Mouse (Mus musculus) frontal cortex, postnatal 10 days (tissue): Measurements from ENCODE around the gene Wdr46.

Experiments
- DNase-seq, 2 experiments: peaks; one replicate each; pipeline ENCODE4 v3.0.0; 2022; ENCODE audit warnings: low spot score in 2 of 2, mixed read lengths in 1 of 2

The Wdr46 gene

DNA sequence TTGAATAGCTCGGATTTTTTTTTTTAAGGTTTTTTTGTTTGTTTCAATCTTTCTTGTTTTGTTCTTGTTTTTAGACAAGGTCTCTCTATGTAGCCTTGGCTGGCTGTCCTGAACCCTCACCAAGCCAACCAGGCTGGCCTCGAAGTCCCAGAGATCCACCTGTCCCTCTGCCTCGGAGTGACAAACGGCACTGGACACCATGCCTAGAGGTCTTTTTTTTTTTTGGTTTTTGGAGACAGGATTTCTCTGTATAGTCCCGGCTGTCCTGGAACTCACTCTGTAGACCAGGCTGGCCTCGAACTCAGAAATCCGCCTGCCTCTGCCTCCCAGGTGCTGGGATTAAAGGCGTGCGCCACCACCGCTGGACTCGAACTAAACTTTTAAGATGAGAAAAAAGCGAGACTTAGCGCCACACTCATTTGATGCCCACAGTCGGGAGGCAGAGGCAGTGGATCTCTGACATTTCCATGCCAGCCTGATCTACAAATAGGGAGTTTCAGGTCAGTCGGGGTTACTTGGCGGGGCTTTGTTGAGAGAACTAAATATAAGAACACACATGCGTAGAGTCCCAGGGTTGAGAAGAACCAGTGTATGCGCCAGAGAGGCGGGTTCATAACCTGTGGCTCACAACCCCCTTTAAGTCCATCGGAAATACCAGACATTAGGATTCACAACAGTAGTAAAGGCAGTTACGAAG is 12.1 kb upstream of the Wdr46 start:
- no peak for DNase-seq

DNA sequence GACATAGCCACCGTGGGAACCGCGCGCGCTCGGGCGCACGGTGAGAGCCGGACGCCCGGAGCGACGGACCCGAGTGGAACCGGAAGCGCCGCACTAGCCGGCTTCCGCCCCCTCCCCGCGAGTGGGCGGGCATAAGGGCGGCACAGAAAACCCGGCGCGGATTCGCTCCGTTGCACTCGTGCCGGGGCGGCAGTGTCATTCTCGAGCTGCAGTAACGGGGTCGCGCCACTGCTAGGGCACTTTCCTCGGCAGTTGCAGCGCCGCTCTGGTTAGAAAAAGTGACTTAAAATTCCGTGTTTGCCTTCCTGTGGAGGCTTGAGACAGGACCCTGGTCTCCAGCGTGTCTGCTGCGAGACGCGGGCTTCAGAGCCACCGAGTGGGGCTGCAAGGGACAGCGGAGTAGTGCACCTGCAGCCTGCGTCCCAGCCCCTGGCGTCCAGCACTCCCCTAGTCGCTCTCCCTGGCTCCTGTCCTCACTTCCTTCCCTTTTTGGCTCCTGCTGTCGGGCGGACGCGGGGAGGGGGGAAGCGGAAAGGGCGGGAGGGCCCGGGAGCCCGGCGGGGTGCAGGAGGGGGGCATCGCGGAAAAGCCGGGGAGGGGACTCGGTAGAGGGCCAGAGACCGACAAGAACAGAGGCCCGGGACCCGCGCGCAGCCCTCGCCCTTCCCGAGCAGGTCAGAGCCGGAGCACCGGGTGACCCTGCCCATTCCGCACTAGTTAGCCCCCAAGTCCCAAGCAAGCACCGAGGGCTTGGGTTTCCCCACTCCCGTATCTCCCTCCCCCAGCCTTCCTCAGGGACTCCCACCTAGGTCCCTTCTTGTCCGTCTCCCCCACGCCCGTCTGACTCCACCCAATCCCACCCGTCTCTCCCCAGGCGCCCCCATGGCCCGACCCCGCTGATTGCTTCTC is 10.8 kb upstream of the Wdr46 start, which contains the start of gene Rgl2:
Gene Rgl2 (plus strand): TSS at position 173 of the 909 bp plus-strand sequence.
- peak; percentile 90 to 94 for DNase-seq

- DNase-seq = peak in 1 of 2 experiments; percentile 62
Measured at GRCm38 (mm10) chr17:33930280-33931158, 9.9 kb upstream of the Wdr46 start.

DNA sequence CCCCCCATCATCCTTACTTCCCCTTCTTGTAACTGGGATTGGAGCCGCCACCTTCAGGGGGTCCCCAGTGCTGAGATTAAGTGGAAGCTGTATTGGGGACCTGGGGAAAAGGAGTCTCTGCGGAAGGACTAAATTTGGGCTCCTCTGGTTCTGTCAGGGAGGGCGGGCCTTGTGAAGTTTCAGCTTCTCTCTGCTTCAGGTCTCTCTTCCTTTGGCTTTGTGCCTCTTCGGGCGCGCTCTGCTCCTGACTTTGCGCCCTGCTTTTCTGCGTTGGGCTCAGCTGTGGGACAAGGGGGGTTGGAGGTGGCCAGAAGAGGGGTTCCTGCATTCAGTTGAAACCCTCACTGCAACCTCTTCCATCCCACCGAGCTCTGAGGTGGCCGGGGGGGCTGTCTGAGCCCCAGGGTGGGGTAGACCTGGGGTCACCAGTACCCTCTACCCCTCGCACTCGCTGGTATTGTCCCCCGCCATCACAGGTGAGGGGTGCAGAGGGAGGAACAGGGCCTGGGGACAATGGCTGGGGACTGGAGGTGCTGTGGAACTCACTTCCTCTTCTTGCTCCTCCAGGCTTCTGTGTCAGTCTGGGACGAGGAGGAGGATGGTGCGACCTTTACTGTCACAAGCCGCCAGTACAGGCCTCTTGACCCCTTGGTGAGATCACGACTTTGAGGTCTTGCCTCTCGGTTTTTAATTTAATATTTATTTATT is 9.1 kb upstream of the Wdr46 start:
- no peak for DNase-seq

- peak in 1 of 2 experiments; percentile 13 for DNase-seq
Measured at GRCm38 (mm10) chr17:33931947-33932346, 8.5 kb upstream of the Wdr46 start.

GRCm38 (mm10) chr17:33932448-33932847 is 8.0 kb upstream of the Wdr46 start:
- DNase-seq = no peak

GRCm38 (mm10) chr17:33932970-33933369 is 7.5 kb upstream of the Wdr46 start:
- no peak for DNase-seq

DNA sequence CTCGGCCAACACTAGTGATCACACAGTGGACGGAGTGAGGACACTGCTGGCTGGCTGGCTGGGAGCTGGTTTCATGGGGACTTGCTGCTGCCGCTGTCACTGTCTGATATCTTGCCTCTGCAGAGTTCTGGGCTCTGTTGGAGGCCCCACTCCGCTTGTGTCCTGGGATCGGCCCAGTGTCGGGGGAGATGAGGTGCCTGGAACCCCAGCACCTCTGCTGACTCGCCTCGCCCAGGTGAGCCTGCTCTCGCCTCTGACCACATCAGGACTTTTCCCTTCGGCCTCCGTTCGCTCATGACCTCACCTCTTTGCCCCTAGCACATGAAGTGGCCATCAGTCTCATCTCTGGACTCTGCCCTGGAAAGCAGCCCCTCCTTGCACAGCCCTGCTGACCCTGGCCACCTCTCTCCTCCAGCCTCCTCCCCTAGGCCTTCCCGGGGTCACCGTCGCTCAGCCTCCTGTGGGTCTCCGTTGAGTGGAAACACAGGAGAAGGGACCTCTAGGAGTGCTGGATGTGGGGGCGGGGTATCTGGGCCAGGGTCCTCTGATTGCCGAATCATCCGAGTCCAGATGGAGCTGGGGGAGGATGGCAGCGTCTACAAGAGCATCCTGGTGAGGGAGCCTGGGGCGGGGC is 4.9 kb upstream of the Wdr46 start:
- no peak for DNase-seq

GRCm38 (mm10) chr17:33936993-33937392 is 3.5 kb upstream of the Wdr46 start:
- no peak for DNase-seq

GRCm38 (mm10) chr17:33938783-33939182 is 1.7 kb upstream of the Wdr46 start:
- no peak for DNase-seq

DNA sequence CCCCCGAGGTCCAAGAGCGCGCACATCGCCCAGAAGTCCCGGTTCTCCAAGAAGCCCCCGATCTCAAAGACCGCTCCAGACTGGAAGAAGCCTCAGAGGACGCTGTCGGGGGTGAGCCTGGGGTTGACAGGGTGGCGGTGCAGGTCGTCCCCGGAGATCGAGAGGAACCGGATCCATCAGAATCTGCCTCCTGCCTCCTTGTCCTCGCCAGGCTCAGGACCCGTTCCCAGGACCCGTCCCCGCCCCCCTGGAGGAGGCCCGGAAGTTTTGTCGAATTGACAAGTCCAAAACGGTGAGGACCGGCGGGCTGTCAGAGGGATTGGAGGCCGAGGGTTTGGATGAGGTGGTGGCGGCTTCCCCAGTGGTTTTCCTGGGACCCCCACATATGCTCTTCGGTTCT is 521 bp downstream of the Wdr46 start:
- no peak for DNase-seq

DNA sequence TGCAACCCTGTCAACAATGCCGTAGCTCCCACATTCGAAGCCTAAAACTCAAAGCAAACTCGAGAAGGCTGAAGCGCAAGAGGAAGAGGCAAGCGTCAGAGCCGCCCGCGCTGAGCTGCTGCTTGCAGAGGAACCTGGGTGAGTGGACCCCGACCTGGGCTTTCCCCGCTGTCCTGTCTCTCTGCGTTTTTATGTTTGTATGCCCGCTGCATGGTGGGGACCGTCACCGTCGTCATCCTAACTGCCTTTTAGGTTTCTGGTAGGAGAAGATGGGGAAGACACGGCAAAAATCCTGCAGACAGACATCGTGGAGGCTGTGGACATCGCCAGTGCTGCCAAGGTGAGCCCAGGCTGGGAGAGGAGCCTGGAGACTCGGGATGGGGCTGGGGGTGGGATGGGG is 921 bp downstream of the Wdr46 start:
- no peak for DNase-seq

DNA sequence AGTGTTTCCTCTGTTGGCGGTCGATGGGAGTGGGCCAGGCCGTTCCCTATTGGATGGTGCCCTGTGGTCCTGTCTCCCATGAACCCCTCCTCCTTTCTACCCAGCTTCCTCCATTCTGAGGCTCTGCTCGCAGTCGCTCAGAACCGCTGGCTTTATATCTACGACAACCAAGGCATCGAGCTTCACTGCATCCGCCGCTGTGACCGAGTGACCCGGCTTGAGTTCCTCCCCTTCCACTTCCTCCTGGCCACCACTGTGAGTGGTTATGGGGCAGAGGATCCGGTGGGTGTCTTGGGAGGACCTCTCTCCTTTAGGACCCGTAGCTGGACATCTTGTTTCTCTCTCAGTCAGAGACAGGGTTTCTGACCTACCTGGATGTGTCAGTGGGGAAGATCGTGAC is 3.0 kb downstream of the Wdr46 start:
- no peak for DNase-seq

DNA sequence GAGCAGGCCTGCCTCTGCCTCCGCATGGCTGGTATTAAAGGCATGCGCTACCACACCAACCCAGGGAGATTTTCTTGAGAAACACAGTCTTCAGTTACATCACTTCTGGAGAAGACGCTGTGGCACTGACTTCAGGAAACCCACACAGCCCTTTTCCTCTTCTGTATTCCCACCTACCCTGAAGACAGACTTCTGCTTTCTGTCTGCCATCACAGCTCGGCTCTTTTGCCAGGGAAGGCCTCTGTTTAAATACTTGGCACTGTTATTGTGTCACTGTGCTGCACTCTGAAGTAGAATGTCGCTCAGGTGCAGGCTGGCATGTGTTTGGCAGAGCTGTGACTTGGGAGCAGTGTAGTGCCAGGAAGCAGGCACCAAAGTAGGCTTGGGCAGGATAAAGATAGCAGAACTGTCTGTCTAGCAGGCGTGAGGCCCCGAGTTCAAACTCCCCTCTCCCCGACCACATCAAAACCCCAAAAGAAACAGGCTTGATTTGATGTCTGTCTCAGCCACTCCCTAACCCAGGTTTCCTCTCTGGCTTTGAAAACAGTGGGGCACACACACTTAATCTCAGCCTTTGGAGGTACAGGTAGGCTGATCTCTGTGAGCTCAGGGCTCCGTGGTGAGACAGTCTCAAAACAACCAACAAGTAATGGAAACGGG is 7.1 kb downstream of the Wdr46 start:
- no peak for DNase-seq

DNA sequence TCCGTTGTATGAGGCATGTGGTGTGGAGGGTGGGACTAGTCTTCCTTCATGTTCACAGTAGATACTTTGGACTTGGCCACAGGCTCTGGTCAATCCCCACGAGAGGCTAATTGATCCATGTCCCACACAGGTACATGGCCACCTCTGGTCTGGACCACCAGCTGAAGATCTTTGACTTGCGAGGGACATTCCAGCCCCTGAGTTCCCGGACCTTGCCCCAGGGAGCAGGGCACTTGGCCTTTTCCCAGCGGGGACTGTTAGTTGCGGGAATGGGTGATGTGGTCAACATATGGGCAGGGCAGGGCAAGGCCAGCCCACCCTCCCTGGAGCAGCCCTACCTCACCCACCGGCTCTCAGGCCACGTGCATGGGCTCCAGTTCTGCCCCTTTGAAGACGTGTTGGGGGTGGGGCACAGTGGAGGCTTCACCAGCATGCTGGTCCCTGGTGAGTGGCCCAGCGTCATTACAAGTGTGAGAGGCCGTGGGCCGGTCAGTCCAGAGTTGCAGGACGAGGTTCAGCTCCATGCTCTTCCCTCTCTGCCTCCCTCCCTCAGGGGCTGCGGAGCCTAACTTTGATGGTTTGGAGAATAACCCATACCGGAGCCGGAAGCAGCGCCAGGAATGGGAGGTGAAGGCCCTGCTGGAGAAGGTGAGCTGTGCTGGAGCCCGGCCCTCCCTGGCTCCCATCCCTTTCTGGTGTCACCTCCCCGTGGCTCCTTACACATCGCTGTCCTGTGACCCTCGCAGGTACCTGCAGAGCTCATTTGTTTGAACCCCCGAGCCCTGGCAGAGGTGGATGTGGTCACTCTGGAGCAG is 7.8 kb downstream of the Wdr46 start:
- DNase-seq = no peak

DNA sequence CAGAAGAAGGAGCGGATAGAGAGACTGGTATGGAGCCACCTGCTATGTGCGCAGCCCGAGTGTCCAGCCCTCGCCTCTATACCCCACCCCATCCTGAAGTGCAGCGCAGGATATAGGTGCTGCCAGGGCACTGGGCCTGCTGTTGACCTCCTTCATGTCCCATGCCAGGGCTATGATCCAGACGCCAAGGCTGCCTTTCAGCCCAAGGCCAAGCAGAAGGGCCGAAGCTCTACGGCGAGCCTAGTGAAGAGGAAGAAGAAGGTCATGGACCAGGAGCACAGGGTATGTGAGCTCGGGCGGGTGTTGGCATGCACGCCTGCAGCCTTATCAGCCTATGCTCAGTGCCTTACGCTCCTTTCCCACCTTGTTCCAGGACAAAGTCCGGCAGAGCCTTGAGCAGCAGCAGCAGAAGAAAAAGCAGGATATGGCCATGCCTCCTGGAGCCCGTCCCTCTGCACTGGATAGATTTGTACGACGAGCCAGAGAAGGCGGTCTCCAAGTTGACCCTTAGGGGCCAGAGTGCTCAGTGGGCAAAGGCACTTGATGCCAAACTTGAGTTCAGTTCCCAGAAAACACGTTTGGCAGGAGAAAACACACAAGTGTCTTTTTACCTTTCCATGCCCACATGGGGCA is 8.6 kb downstream of the Wdr46 start:
- no peak for DNase-seq

- DNase-seq = no peak
Measured at GRCm38 (mm10) chr17:33950131-33950625, 9.7 kb downstream of the Wdr46 start.
